Mouse (Mus musculus) testis, adult 2 months (tissue): Measurements from ENCODE around the gene Fxyd6.

Source experiments
- CTCF ChIP-seq: fragments of 200-500 bp; IDR thresholded peaks from 2 replicates; pipeline ENCODE4 v1.5.1; 2012; ENCODE audit warnings: low read depth, mild to moderate bottlenecking, inconsistent platforms, low read length, moderate library complexity; ENCODE audit not compliant: control insufficient read depth, insufficient read depth, insufficient replicate concordance
- POLR2A ChIP-seq: fragments of 200-500 bp; IDR thresholded peaks from 2 replicates; pipeline ENCODE4 v1.6.1; 2012; ENCODE audit warnings: low read depth, mild to moderate bottlenecking, inconsistent platforms, low read length, moderate library complexity; ENCODE audit not compliant: control insufficient read depth

- TF ChIP-seq POLR2A (no peak), CTCF (no peak)
These were observed 33.0 kb downstream of the Fxyd6 start for GRCm38 (mm10) chr9:45402957-45403356.
